Mouse (Mus musculus) embryo, embryonic 11.5 days (tissue): ENCODE measurements around the gene Atp6v1a.
A peak's percentile ranks its signal among the peaks of the same experiment; 100 is the strongest.

Source experiments
- DNase-seq: peaks from one replicate; pipeline ENCODE4 v3.0.0-alpha.2; 2012; ENCODE audit warnings: low read depth, low spot score

The Atp6v1a gene

GRCm38 (mm10) chr16:44138377-44138978 is 1.0 kb downstream of the Atp6v1a start:
- no peak for DNase-seq

GRCm38 (mm10) chr16:44136511-44137021 is 2.9 kb downstream of the Atp6v1a start:
- no peak for DNase-seq

- no peak for DNase-seq
Observed at GRCm38 (mm10) chr16:44133187-44133586, 6.3 kb downstream of the Atp6v1a start.

DNA sequence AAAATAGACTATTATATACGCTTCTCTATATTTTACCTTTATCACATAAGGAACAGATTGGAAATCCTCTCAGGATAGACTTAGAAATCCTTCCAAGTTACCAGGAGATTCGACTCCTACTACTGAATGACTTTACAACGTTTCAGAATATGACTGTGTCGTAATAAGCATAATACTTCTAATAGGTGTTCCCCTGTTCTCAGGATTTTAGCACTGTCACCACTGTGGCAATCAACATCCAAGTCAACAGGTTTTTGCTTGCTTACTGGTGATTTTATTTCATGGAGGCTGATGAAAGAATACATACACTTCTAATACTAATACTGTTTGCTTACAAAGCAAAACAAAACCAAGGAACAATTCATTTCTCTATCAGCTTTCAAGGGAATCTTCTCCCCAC is 7.2 kb downstream of the Atp6v1a start:
- DNase-seq = no peak

DNA sequence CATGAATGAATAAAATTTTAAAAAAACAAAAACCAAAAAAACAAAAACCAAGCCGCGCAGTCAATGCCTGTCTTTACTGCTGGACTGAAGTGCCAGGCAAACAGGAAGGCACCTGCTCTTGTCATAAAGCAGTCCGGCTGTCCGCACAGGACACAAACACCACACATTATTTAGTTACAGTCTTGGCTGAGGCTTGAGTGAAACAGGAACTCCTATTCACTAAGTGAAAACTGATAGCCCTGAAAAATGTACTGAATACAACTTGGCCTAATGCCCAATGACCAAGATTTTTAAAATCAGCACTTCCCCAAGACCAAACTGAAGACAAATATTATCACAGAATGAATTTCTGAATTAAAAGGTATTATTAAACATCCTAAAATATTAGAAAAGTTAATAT is 13.1 kb downstream of the Atp6v1a start:
- no peak for DNase-seq

- DNase-seq = no peak
Observed at GRCm38 (mm10) chr16:44125436-44125835, 14.1 kb downstream of the Atp6v1a start.

DNA sequence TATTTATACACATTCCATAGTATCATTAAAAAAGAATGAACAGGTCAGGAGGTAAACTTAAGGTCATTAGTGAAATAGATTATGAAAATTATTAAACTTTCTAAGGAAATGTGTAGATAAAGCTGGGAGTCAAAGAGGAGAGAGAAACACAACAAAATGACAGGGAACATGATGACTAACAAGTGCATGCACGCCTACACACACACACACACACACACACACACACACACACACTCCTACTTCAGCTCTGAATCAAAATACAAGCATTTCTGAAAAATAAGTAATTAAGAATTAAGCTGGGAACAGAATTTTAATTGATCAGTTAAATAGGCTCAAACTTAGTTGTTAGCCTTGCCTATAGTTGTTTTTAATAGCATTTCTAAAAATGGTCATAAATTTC is 14.8 kb downstream of the Atp6v1a start:
- no peak for DNase-seq

DNA sequence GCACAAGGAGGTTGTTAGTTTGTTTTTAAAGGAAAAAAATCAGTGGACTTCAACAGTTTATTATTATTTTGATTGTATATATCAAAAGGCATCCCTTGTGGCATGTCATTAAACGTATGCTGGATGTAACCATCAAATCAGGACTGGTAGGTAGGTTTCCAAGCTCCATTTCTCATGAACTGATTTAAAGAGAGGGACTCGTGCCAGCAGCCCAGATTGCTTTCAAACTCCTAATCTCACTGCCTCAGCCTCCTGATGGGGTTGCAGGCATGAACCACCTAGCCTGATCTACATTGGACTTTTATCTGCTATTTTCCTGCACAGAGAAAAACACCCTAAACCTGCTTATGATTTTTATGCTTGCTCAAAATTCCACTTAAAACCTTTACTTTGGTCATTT is 15.7 kb downstream of the Atp6v1a start:
- DNase-seq = no peak

DNA sequence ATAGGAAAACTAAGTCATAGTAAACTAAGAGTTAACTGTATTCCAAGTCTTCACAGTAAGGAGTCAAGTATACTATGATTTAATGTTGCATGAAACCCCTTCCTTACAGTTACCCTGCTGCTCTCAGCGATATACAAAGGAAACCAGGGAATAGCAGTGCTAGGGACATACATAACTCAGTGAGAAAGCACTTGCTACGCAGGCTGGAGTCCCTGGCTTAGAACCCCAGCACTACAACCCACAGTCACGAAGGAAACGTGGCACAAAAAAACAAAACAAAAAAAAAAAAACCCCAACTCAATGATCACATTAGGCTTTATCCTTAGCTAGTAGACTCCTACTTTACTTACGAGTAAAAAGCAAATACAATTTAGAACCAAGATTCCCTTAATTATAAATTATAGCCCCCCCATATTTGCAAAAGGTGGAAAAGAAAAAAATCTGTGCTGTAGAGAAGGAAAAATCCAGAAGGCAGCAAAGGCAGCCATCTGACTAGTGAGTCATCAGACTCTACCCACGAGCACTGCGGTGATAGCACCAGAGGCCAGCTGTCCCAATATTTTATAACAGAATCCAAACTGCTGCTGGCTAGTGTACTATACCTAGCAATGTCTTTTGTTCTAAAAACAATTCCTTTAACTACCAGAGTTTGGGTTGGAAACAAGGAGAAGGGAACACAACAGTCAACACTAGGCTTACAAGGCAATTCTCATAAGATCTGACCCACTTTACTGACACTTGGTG is 16.4 kb downstream of the Atp6v1a start:
- DNase-seq = no peak

GRCm38 (mm10) chr16:44122574-44122973 is 16.9 kb downstream of the Atp6v1a start:
- DNase-seq = no peak

GRCm38 (mm10) chr16:44122122-44122521 is 17.4 kb downstream of the Atp6v1a start:
- DNase-seq = no peak

DNA sequence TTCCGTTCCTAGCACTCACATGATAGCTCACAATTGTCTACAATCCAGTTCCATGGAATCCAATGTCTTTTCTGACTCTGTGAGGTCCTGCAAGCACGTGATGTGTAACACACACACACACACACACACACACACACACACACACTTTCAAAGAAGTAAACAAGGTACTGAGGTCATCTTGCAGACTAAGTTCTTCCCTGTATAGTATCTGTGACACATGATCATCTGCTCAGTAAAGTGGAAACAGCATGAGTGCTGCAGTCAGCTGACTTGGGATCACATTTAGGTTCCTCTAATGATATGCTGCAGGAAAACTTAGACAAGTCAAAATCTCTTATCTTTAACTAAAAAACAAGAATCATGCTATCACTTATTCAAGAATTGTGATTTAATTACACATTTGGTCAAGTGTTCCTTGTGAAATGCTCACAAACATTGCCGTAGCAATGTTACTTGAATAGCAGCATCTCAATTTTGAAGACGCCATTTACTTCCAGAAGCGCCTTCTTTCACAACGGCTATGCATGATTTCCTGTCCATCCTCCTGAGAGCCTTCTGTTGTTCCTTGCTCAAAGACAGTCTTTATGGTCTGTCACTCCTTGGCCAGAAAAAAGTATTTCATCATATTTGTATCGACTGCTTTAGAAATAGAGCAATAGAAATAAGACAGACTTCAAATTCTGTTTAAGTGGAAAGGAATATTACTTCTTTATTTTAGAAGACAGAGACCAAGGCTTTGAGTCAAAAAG is 19.6 kb downstream of the Atp6v1a start:
- DNase-seq = no peak

GRCm38 (mm10) chr16:44109002-44109401 is 30.5 kb downstream of the Atp6v1a start:
- DNase-seq = no peak

GRCm38 (mm10) chr16:44105211-44105610 is 34.3 kb downstream of the Atp6v1a start:
- no peak for DNase-seq

- DNase-seq = no peak
Observed at GRCm38 (mm10) chr16:44103806-44104766, 35.4 kb downstream of the Atp6v1a start.

DNA sequence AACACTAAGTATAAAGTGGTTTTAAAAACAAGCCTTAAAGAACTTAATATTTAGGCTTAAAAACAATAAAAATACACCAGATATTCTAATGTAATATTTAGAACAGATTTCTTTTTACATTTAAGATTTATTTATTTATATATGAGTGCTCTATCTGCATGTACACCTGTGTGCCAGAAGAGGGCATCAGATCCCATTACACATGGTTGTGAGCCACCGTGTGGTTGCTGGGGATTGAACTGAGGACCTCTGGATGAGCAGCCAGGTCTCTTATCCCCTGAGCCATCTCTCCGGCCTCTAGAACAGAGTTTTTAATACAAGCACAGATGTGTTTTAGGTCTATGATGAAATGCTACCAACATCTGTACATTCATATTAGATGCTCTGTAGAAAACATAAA is 36.6 kb downstream of the Atp6v1a start:
- DNase-seq = no peak

DNA sequence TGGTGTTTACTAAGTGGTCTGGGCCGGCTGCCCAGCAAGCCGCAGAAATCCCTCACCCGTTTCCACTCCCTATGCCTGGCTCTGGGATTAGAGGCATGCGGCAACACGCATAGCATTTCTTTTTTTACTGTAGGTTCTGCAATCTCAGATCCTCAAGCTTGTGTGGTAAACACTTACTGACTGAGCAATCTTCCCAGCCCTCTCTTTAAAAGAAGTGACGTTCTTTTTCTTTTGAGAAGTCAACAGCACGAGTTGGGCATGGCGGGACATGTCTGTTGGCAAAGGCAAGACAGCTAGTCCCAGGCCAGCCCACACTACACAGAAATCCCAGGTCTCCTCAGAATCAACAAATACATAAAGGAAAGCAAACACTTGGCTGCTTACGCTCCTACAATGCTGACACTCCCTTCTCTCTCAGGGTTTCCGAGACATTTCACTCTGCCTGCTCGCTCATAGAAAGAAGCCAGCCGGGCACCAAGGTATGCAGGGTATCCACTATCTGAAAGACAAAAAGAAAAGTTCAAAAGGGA is 38.3 kb downstream of the Atp6v1a start:
- DNase-seq = no peak

DNA sequence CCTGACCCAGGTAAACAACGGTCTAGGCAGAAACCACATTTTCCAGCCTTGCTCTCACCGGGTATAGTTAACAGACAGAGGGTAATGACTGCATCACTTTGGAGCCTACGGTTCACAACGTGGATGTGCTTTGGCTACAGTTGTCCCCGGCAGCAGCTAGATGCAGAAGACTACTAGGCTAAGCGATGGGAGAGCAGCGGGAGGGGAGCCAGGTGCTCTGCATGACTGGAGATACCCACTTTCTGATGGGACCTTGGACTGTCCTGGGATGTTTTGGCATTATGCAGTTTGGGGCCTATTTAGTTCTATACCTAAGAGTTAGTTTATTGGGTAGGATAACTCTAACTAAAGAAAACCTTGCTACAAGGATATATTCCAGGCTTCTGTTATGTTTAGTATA is 40.1 kb downstream of the Atp6v1a start:
- no peak for DNase-seq

DNA sequence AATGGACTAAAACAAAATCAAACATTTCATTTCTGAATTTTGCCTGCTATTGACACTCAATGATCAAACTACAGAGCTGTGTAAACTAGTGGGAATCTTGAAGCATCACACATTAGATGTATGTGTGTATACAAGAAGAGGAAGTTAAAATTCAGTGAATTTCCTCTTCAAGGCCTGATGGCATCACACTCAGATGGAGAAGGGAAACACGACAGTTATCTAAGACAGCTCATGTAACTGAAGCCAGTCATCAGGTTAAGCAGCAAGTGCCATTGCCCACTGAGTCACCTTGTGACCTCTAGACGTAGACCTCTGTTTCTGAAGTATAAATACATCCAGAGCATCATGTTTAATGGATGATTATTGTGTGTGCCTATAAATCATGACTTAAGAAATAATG is 51.9 kb downstream of the Atp6v1a start:
- DNase-seq = no peak

GRCm38 (mm10) chr16:44063025-44063894 is 76.2 kb downstream of the Atp6v1a start, which contains the start of gene Gramd1c:
Gramd1c (minus strand) TSS chr16:44063345.
- DNase-seq = peak; percentile 69
